Mouse (Mus musculus) layer of hippocampus, adult 2 months (tissue): Measurements from ENCODE around the gene Vps29. TPM values are rescaled to one million over a fixed set of nuclear protein-coding genes. Genes with fewer than 3 reads are reported as not detected.

ENCODE experiments used
- DNase-seq, 2 experiments: peaks; one replicate each; pipeline ENCODE4 v3.0.0; 2022; ENCODE audit warnings: low spot score in 2 of 2
- H3K27ac ChIP-seq: fragments of 200-600 bp; 2 replicates; pipeline ENCODE4 v1.8.1; 2022
- H3K4me3 ChIP-seq: fragments of 200-600 bp; 2 replicates; pipeline ENCODE4 v1.8.1; 2022; ENCODE audit warnings: mild to moderate bottlenecking
- CTCF ChIP-seq: fragments of 200-600 bp; conservative IDR thresholded peaks from 2 replicates; pipeline ENCODE4 v1.8.1; 2022; ENCODE audit warnings: antibody characterized with exemption, mild to moderate bottlenecking, moderate library complexity
- total RNA-seq, 2 experiments: library from RNA; stranded (reverse); gene quantifications; 2 replicates each; pipeline ENCODE4 v1.2.3; 2021

Gene Vps29
- total RNA-seq, 2 experiments from 2014 or later, result 173 to 186 TPM

DNA sequence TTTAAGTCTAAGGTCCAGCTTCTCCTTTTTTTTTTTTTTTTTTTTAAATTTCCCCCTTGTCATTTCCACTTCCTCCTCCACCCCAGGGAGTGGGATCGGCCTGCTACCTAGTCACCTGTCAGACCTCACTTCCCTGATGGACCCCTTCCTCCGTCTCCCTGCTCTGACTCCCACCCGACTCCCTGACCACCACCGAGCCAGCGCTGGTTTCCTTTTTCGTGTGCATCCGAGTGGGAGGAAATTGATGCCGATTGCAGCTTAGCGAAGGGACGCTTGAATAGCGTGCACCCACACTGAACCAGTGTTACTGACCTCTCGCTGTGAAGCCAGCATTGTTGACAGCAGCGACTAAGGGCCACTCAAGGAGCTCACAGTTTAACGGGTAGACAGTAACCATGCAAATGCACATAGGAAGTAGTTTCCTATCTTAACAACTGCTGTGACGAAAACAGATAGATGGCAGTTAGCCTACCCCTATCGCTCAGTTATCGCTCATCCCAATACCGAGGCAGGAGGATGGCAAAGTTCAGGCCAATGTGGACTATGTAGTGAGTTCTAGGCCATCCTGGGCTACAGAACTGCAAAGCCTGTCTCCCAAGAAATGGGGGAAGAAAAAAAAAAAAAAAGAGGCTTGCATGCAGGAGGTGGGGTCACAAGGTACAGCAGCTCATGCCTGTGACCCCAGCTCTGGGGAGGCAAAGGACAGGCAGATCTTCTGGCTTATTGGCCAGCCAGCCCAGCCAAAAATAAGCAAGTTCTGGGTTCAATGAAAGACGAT is 38.2 kb downstream of the Vps29 start:
- peak in 1 of 2 experiments; percentile 30 for DNase-seq
- peak overlapping the region; percentile 95 for H3K4me3 ChIP-seq
- no peak for TF ChIP-seq CTCF
- peak overlapping the region; percentile 96 for H3K27ac ChIP-seq

DNA sequence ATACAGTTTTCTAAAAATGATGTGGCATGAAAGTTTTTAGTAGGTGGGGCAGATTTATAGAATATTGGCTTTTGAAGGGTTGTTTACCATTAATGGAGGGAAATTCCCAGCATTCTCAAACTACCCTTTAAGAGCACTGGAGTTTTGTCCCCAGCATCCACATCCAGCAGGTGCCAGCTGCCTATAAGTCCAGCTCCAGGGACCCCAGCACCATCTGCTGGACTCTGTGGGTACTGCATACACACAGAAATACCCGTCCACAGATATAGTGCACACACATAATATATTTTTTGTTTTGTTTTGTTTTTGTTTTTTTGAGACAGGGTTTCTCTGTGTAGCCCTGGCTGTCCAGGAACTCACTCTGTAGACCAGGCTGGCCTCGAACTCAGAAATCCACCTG is 39.7 kb downstream of the Vps29 start:
- DNase-seq, result peak in 1 of 2 experiments; percentile 74
- TF ChIP-seq CTCF, result peak; percentile 84
- no peak overlapping the region for H3K4me3 ChIP-seq

DNA sequence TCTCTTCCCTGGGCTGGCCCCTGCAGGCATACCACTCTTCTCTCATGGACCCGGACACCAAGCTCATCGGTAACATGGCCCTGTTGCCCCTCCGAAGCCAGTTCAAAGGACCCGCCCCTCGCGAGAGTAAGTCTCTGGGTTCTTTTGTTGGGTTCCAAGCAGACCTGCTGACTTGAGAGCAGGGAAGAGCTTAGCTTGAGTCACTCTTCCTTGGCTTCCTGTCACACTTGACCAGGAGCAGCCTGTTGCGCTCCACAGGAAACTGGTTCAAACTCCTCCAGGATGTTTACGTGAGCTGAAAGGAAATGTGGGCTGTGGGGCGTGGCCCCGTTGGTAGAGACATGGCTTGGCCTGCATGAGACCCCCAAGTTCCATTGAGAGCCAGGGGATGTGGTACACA is 42.6 kb downstream of the Vps29 start:
- no peak for TF ChIP-seq CTCF
- no peak for DNase-seq
- H3K27ac ChIP-seq, result peak overlapping the region; percentile 59; the same call in 1 of the 2 replicates

More for the DNA sequence above, 39.7 kb downstream of the Vps29 start:
- no peak overlapping the region for H3K27ac ChIP-seq

DNA sequence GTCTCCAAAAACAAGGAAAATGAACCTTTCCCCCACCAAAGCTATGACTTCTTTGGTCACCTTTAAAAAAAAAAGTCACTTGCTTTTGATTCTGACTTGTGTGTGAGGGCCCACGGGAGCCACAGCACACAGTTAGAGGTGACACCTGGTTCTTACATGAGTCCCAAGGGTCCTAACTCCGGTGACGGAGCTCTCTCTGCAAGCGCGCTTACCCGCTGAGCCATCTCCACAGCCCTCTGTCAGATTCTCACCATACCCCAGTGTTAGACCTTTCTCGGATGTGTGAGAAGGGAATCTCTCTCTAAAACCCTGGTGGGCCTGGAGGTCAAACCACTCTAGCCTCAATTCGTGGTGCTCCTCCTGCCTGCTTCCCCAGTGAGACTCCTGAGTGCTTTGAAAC is 43.3 kb downstream of the Vps29 start:
- H3K27ac ChIP-seq, result peak overlapping the region; percentile 59
- no peak overlapping the region for H3K4me3 ChIP-seq
- no peak for DNase-seq
- no peak for TF ChIP-seq CTCF

More for the DNA sequence above, 42.6 kb downstream of the Vps29 start:
- no peak overlapping the region for H3K4me3 ChIP-seq

DNA sequence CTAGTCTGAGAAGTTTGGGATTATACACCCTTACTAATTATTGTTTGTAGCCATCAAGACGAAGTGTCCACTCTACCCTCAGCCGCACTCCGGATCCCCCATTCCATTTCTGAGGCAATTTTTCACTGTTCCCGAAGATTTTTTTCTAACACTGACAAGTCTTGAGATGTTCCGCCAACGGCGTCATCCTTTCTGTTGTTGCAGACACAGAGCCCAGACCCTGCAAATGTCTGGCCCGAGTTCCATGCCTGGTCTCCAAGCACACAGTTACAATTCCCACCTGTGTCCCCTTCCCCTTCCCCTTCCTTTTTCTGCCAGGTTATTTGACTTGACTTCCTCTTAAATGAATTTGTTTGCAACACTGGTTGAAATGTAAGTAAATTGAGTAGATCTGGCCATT is 45.7 kb downstream of the Vps29 start:
- Histone ChIP-seq H3K4me3 (no peak overlapping the region), H3K27ac (peak overlapping the region; percentile 68)
- TF ChIP-seq CTCF, result no peak
- DNase-seq, result no peak

DNA sequence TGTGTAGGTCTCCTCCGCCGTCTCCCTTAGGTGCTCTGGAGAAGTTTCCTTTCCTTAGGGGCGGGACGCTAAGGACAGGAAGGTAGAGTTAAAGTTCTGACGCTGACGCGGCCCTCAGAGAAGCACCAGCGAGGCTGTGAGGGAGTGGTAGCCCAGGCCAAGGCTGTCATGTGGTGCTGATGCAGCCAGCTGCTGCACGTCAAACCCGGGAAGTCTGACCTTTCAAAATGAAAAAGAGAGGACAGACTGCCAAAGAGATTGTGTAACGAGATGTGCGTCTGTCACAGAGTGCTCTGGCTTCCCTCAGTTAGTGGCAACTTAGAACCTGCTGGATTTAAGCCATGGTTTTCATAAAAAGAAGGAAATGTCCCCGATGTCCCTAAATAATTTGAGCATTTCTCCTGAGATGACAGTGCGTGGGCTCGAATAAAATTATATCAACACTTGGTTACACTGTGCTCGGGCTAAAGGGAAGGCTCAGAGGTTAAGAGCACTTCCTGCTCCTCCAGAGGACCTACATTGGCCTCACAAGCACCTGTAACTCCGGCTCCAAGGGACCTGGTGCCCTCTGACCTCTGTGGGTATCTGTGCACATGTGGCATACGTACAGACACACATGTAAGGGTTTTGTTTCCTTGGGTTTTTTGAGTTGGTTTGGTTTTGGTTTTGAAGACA is 46.6 kb downstream of the Vps29 start:
- no peak overlapping the region for H3K4me3 ChIP-seq
- no peak for TF ChIP-seq CTCF
- DNase-seq, result peak in 1 of 2 experiments; percentile 61
- H3K27ac ChIP-seq, result peak overlapping the region; percentile 68

DNA sequence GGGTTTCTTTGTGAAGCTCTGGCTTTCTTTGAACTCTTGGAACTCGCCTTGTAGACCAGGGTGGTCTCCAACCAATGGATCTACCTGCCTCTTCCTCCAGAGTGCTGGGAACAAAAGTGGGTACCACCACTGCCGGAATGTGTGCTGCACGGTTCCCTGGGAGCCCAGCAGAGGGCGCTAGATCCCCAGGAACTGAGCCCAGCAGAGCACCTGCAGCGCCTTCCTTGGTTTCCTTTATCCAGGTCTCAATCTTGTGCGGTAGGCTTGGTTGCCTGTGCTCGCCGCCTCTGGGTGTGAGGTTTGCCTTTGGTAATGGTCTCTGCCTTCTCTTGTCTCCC is 47.1 kb downstream of the Vps29 start:
- DNase-seq, result peak; percentile 56 to 83

DNA sequence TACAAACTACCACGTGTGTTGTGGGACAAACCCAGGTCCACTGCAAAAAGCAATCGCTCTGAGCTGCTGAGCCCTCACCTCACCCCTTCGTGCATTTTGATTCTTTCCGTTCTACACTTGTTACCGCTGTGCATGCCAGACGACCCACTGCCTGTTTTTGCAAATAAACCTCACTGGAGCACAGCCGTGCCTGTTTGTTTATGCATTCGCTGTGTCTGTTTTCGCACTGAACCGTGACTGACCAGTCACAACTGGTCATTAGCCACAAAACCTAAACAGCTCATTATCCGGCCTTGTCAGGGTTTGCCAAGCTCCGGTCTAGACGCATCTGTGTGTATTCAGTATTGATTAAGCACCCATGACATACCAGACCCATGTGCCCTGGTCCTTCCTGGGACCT is 48.0 kb downstream of the Vps29 start:
- no peak for DNase-seq
- no peak for TF ChIP-seq CTCF
- Histone ChIP-seq H3K27ac (peak overlapping the region; percentile 68), H3K4me3 (no peak overlapping the region)

More for the DNA sequence above, 47.1 kb downstream of the Vps29 start:
- Histone ChIP-seq H3K4me3 (no peak overlapping the region), H3K27ac (peak overlapping the region; percentile 68)
- peak; percentile 100 for TF ChIP-seq CTCF

DNA sequence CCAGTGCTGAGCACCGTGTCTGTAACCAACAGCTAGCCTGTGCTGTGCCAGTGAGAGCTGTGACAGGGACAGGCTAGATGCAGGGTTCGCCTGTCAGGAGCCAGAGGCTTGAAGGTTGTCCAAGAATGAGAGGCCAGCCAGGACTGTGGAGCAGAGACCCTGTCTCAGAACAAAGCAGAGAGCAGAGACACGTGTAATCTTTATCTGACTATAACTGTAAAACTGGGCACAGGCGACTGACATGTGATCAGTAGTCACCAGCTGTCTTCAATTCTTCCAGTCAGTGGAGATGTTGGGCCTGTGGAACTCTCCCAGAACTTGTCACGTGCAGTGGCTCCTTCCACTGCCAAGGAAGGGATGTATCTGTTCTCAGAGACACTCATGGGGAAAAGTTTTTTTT is 48.6 kb downstream of the Vps29 start:
- H3K27ac ChIP-seq, result peak overlapping the region; percentile 68
- TF ChIP-seq CTCF, result no peak

DNA sequence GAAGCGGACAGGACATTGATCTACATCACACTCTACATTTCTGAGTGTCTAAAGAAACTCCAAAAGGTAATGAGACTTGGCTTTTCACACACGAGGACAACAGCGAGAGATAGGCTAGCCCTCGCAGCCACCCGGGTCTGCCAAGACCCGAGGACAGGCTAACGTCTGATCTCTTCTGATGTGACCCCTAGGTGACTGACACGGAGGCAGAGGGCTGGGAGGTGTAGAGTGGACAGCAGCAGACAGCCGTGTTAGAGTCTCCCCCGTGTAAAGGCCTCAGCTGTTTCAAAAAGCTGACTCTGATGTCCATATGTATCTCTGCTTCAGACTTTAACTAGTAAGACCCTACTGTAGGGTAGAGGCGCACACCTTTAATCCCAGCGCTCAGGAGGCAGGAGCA is 49.2 kb downstream of the Vps29 start:
- Histone ChIP-seq H3K4me3 (no peak overlapping the region), H3K27ac (peak overlapping the region; percentile 68)
- no peak for TF ChIP-seq CTCF
- DNase-seq, result no peak

More for the DNA sequence above, 48.6 kb downstream of the Vps29 start:
- H3K4me3 ChIP-seq, result no peak overlapping the region
- peak; percentile 55 to 72 for DNase-seq

DNA sequence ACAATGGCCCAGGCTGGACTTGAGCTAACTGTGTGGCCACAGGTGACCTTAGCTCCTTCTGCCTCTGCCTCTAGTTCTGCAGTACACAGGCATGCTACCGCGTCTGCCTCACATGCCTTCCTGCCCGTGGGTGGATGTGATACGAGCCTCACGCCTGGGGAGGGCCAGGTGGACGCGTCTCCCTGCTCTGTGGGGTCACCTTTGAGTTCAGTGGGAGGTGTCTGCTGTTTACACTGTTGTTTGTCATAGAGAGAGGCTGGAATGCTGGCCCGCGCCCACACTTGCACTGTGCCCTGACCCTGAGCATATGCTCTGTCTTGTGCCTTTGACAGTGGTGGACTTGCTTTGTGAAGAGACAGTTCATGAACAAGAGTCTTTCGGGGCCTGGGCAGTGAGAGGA is 51.4 kb downstream of the Vps29 start:
- no peak overlapping the region for H3K27ac ChIP-seq
- DNase-seq, result no peak
- no peak for TF ChIP-seq CTCF
- no peak overlapping the region for H3K4me3 ChIP-seq

DNA sequence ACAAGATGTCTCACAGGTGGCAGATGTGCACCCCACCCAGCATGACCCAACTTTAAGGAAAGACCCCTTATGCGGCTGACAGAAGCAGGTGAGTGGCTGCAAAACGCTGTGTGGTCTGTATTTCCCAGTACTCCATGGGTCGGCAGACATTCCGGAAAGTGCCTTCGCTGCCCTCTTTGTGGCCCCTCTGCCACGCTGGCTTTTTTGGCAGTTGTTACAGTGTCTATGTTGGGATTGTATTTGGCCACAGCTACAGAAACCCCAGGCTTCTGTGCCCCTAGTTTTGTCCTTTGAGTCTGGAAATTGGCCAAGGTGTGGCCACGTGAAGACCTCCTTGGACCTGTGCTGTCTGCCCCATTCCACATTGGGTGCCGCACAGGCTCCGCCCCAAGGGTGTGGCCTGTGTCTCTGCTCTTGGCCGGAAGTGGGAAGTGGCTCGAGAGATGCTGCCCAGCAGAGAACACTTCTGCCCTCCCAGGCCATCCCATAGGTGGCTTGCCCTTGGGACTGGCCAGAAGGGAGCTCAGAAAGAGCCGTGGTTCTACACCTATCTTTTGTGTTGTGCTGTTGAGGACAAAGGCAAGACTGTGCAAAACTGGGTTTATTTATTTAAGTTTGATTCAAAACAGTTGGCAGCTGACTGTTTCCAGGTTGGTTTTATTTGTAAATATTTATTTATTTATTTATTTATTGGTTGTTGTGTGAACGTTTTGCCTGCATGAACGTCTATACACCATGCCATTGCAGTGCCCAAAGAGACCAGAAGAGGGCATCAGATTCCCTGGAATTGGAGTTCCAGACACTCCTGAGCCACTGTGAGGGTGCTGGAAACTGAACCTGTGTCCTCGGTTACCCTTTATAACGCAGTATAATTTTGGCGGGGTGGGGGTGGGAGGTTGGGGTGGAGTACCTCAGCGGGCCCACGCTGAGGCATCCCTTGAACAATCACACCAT is 55.8 kb downstream of the Vps29 start:
- TF ChIP-seq CTCF, result peak; percentile 55
- DNase-seq, result no peak
- H3K27ac ChIP-seq, result no peak overlapping the region
- H3K4me3 ChIP-seq, result no peak overlapping the region

DNA sequence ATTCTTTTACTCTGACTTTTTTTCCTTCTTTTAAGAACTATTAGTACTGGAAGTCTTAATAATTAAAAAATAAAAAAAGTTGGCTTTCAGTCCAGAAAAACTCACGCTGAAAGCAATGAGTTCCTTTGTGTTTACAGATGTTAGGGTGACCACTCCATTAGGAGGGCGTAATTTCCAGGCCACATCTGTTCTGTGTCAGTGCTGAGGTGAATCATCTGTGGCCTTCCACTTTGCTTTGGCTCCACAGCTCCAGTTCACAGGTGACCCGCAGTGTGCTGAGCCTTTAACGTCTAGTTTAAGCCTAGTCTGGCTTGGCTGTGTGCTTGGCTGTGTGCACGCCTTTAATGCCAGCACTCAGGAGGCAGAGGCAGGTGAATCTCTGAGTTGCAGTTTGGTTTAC is 57.7 kb downstream of the Vps29 start:
- Histone ChIP-seq H3K4me3 (no peak overlapping the region), H3K27ac (no peak overlapping the region)
- TF ChIP-seq CTCF, result no peak
- no peak for DNase-seq
